Mouse (Mus musculus): ENCODE data around the gene Olfr224.
A peak's percentile ranks its signal among the peaks of the same experiment; 100 is the strongest.

The Olfr224 gene

GRCm38 (mm10) chr11:58518916-58519315, 51.4 kb downstream of the Olfr224 start:
- peak; percentile 81 to 91 for DNase-seq (ENCODE audit: low spot score in 2 of 2)
